Mouse (Mus musculus) urinary bladder, adult 2 months (tissue): ENCODE measurements around the gene Psme4. TPM values are rescaled to one million over a fixed set of nuclear protein-coding genes. Genes with fewer than 3 reads are reported as not detected.

Source experiments
- polyA plus RNA-seq: library from polyadenylated mRNA; depleted of rRNA; stranded (reverse); fragments of >200 nt; gene quantifications from 2 replicates; pipeline ENCODE4 v1.2.3, GENCODE M21; 2012; rRNA removed

The Psme4 gene
- polyA plus RNA-seq, 1 experiment, result 36.4 TPM

Other genes starting within 250 kb of the Psme4 start
- gene Acyp2, start 122.1 kb upstream of the Psme4 start, polyA plus RNA-seq, result 34.8 and 35.4 TPM in 2 replicates
- 0.25 and 0.40 TPM in 2 replicates for gene Gpr75, start 113.6 kb downstream of the Psme4 start, polyA plus RNA-seq
- 12.0 and 13.8 TPM in 2 replicates for gene Asb3, start 113.7 kb downstream of the Psme4 start, polyA plus RNA-seq
- gene Erlec1, start 182.6 kb downstream of the Psme4 start, polyA plus RNA-seq, result 32.4 and 34.9 TPM in 2 replicates
- gene Chac2, start 214.6 kb downstream of the Psme4 start, polyA plus RNA-seq, result 5.5 and 7.5 TPM in 2 replicates